Mouse (Mus musculus) MEL (cell line): Measurements from ENCODE around the gene Galnt13.

Experiments used
- BHLHE40 ChIP-seq: IDR thresholded peaks from 2 replicates; pipeline ENCODE4 v1.6.1; 2012; ENCODE audit warnings: low read depth, mild to moderate bottlenecking, inconsistent platforms, low read length, improper control_type of control experiment, borderline replicate concordance
- CTCF ChIP-seq, 3 experiments: IDR thresholded peaks in 2 of 3; conservative IDR thresholded peaks in 1 of 3; 2 replicates each; pipeline ENCODE4 v1.5.1; 2011 to 2012; ENCODE audit warnings: low read length in 3 of 3, low read depth in 2 of 3, mild to moderate bottlenecking in 2 of 3, improper control_type of control experiment in 1 of 3, inconsistent platforms in 1 of 3, mixed read lengths in 1 of 3, moderate library complexity in 1 of 3; ENCODE audit not compliant: control insufficient read depth in 1 of 3, insufficient read depth in 1 of 3, poor library complexity in 1 of 3, severe bottlenecking in 1 of 3
- HCFC1 ChIP-seq: IDR thresholded peaks from 2 replicates; pipeline ENCODE4 v1.6.1; 2012; ENCODE audit warnings: low read depth, mild to moderate bottlenecking, inconsistent platforms, low read length, improper control_type of control experiment, moderate library complexity
- POLR2A ChIP-seq, 2 experiments: IDR thresholded peaks; 2 replicates each; pipeline ENCODE4 v1.6.1; 2011 to 2012; ENCODE audit warnings: low read length in 2 of 2, mild to moderate bottlenecking in 2 of 2, control low read depth in 1 of 2, improper control_type of control experiment in 1 of 2, low read depth in 1 of 2, moderate library complexity in 1 of 2; ENCODE audit not compliant: control insufficient read depth in 1 of 2, insufficient read depth in 1 of 2, poor library complexity in 1 of 2
- ZNF384 ChIP-seq: IDR thresholded peaks from 2 replicates; pipeline ENCODE4 v1.6.1; 2012; ENCODE audit warnings: low read depth, mild to moderate bottlenecking, inconsistent platforms, low read length, improper control_type of control experiment

GRCm38 (mm10) chr2:54936369-54936768 is 500.3 kb downstream of the Galnt13 start:
- no peak for TF ChIP-seq POLR2A (IDR thresholded peaks at IDR 0.05; ENCODE audit: control insufficient read depth in 1 of 2, insufficient read depth in 1 of 2, low read depth in 1 of 2, low read length in 2 of 2, poor library complexity in 1 of 2)
- TF ChIP-seq CTCF (IDR thresholded peaks at IDR 0.05 in 2 of 3, conservative IDR thresholded peaks at IDR 0.05 in 1 of 3; ENCODE audit: control insufficient read depth in 1 of 3, insufficient read depth in 1 of 3, low read depth in 2 of 3, low read length in 3 of 3, poor library complexity in 1 of 3, severe bottlenecking in 1 of 3): no peak
- TF ChIP-seq BHLHE40: no peak
- TF ChIP-seq HCFC1: no peak
- no peak for TF ChIP-seq ZNF384
